Mouse (Mus musculus) cerebellum, adult 9-10 months (tissue): ENCODE measurements around the gene Stat6.

Experiments used
- DNase-seq: peaks from one replicate; pipeline ENCODE4 v3.0.0; 2022

Gene Stat6

GRCm38 (mm10) chr10:127674046-127674655 is 31.4 kb downstream of the Stat6 start:
- peak; percentile 63 for DNase-seq

DNA sequence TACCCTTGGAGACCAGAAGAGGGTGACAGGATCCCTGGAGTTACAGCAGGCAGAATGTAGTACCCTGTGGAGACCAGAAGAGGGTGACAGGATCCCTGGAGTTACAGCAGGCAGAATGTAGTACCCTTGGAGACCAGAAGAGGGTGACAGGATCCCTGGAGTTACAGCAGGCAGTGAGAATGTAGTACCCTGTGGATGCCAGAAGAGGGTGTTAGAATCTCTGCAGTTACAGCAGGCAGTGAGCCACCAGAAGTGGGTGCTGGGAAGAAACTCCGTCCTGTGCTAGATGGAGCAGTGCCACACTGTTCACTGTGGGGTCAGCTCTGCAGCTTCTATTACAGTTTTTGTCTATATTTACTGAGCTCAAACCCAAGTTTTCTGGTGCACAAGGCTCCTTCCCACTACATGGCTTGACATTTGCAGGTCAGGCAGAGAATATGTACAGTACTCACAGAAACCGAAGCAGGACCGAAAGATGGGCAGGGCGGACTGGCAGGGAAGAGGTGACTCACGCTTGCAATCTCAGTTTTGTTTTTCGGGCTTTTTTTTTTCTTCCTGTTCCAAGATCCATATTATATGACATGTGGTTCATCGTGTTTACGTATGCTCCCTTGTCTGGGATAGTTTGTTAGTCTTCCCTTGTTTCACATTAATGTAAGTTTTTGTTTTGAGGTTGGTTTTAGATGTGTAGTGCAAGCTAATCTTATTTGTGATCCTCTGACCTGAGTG is 32.2 kb downstream of the Stat6 start:
- peak; percentile 98 for DNase-seq

- peak; percentile 63 for DNase-seq
Observed at GRCm38 (mm10) chr10:127675859-127676398, 33.1 kb downstream of the Stat6 start.

GRCm38 (mm10) chr10:127676691-127677548 is 34.1 kb downstream of the Stat6 start:
- DNase-seq: peak; percentile 98

GRCm38 (mm10) chr10:127677591-127678336 is 35.0 kb downstream of the Stat6 start:
- peak; percentile 74 for DNase-seq

- no peak for DNase-seq
Observed at GRCm38 (mm10) chr10:127679208-127679607, 36.4 kb downstream of the Stat6 start.

DNA sequence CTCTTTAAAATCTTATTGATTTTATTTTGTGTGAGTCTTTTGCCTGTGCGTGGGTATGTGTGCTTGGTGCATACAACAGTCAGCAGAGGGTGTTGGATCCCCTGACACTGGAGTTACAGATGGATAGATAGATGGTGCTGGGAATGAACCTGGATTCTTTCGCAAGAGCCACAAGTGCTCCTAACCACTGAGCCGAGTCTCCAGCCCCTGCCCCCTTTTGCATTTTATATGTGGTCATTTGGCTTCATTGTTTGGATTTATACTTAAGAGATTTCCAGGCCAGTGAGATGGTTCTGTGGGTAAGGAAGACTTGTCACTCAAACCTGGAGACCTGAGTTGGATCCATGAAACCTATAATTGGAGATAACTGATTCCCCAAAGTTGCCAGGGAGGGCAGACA is 37.1 kb downstream of the Stat6 start:
- peak; percentile 15 for DNase-seq

- DNase-seq: no peak
Observed at GRCm38 (mm10) chr10:127682886-127683285, 40.1 kb downstream of the Stat6 start.

DNA sequence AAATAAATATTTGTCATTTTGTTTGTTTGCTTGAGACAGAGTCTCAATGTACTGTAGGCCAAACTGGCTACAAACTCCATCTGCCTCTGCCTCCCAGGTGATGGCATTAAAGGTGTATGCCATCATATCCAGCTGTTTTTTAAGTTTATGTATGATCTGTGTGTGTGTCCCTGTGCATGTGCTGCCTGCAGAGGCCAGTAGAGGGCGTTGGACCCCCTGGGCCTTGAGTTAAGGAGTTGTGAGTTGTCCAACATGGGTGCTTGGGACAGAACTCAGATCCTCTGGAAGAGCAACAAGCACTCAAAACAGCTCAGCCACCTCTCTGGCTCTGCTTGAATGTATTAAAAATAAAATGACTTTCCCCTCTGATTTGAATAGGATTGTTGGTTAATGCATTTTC is 48.3 kb downstream of the Stat6 start:
- DNase-seq: no peak

- DNase-seq: peak; percentile 57
Observed at GRCm38 (mm10) chr10:127694636-127695035, 51.9 kb downstream of the Stat6 start.

GRCm38 (mm10) chr10:127695775-127696174 is 53.0 kb downstream of the Stat6 start:
- no peak for DNase-seq

DNA sequence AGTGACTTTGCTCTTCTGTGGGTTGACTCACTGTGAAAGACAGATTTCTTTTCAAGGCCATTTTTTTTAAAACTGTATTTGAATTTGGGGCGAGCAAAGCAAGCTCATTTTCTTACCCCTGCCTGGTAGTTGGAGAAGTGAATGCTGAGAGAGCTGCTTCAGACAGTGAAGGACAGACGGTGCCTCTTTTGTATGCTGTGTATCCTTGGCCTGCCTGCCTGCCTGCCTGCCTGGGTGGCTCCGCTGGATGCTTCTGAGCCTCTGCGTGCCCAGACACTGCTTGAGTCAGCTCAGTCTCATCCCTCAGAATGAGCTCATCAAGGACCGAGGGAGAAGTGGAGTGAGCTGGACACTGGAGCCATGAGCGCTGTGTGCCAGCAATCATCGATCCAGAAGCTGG is 56.2 kb downstream of the Stat6 start:
- DNase-seq: no peak

GRCm38 (mm10) chr10:127703299-127703698 is 60.5 kb downstream of the Stat6 start:
- DNase-seq: no peak

- no peak for DNase-seq
Observed at GRCm38 (mm10) chr10:127704293-127704692, 61.5 kb downstream of the Stat6 start.

- no peak for DNase-seq
Observed at GRCm38 (mm10) chr10:127704766-127705220, 62.0 kb downstream of the Stat6 start, which contains the start of gene Myo1a. Gene Myo1a, plus strand, starts transcription at chr10:127705170.

DNA sequence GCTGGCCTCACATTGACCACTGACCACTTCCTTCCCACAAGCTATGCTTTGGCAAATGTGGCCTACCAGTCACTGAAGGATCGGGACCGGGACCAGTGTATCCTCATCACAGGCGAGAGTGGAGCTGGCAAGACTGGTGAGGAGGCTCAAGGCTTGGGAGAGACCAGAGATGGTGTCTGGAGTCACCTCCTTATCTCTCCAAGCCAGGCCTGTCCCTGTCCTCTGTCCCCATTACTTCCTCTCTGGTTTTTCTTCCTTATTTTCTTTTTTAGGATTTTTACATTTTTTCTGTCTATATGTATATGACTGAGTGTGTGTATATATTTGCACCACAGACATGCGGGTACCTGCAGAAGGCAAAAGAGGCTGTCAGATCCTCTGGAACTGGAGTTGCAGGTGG is 63.0 kb downstream of the Stat6 start:
- DNase-seq: no peak

- DNase-seq: no peak
Observed at GRCm38 (mm10) chr10:127707721-127708120, 64.9 kb downstream of the Stat6 start.

- DNase-seq: no peak
Observed at GRCm38 (mm10) chr10:127708850-127709370, 66.1 kb downstream of the Stat6 start.

DNA sequence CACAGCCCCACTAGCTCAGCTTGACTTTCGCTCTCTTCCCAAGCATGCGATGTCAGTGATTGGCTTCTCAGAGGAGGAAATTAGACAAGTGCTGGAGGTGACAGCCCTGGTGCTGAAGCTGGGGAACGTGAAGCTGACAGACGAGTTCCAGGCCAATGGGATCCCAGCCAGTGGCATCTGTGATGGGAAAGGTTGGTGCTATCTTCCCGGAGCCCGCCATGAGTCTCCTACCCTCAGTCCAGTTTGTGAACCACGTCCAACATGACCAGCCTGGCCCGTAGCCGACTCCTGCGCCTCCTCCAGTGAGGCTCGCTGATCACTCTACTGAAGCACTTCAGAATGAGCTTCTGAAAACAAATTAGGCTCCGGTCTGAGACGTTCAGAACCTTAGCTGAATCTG is 67.5 kb downstream of the Stat6 start:
- no peak for DNase-seq
